Mouse (Mus musculus) lung, embryonic 15.5 days (tissue): Measurements from ENCODE around the gene Abca1. TPM values are rescaled to one million over a fixed set of nuclear protein-coding genes. Genes with fewer than 3 reads are reported as not detected.

ENCODE experiments used
- ATAC-seq: fragments of 200-750 bp; cut with Nextera tagmentation; 2 replicates; pipeline ENCODE4 v1.8.0; 2017; ENCODE audit warnings: moderate number of reproducible peaks, borderline replicate concordance; ENCODE audit not compliant: low FRiP score, low TSS enrichment; ENCODE audit errors: extremely low read depth
- H3K27ac ChIP-seq: fragments of 300-500 bp; sonication (generic); 2 replicates; pipeline ENCODE4 v1.5.1; 2015; ENCODE audit warnings: moderate library complexity, mild to moderate bottlenecking, inconsistent platforms
- H3K27me3 ChIP-seq: fragments of 300-500 bp; sonication (generic); 2 replicates; pipeline ENCODE4 v1.6.1; 2015; ENCODE audit warnings: inconsistent platforms
- H3K36me3 ChIP-seq: fragments of 300-500 bp; sonication (generic); 2 replicates; pipeline ENCODE4 v1.6.1; 2015; ENCODE audit warnings: inconsistent platforms
- H3K4me1 ChIP-seq: fragments of 300-500 bp; sonication (generic); 2 replicates; pipeline ENCODE4 v1.6.1; 2015; ENCODE audit warnings: inconsistent platforms
- H3K4me2 ChIP-seq: fragments of 300-500 bp; sonication (generic); 2 replicates; pipeline ENCODE4 v1.6.1; 2015; ENCODE audit warnings: inconsistent platforms, mild to moderate bottlenecking, moderate library complexity
- H3K4me3 ChIP-seq: fragments of 300-500 bp; sonication (generic); 2 replicates; pipeline ENCODE4 v1.5.1; 2015; ENCODE audit warnings: mild to moderate bottlenecking, inconsistent platforms
- H3K9ac ChIP-seq: fragments of 300-500 bp; sonication (generic); 2 replicates; pipeline ENCODE4 v1.6.1; 2015; ENCODE audit warnings: inconsistent platforms
- H3K9me3 ChIP-seq: fragments of 300-500 bp; sonication (generic); 2 replicates; pipeline ENCODE4 v1.6.1; 2016; ENCODE audit warnings: inconsistent platforms
- whole genome bisulfite sequencing: fragments of 180-500 bp; shearing (Covaris S2); methylation state at CpG from one replicate; pipeline ENCODE4 v1.1.7; 2015; 5-methylcytosine and 5-hydroxymethylcytosine counted together
- polyA plus RNA-seq: library from polyadenylated mRNA; unstranded; fragments of >200 nt; fragmentation: Nextera tagmentation; extraction: Ambion mirVana; gene quantifications from 2 replicates; pipeline ENCODE4 v1.2.1, GENCODE M21; 2015

Gene Abca1
- polyA plus RNA-seq, 1 experiment from 2014 or later, result 9.3 TPM

- Histone ChIP-seq H3K9me3 (no peaks in the 10 kb centered on the region), H3K27ac (0 out of 2 replicates have a peak overlapping the region, but pooled peaks have one; percentile 6), H3K4me3 (no peak overlapping the region), H3K36me3 (peaks cover 64% of the 10 kb centered on the region), H3K4me1 (no peaks in the 10 kb centered on the region), H3K27me3 (no peaks in the 10 kb centered on the region), H3K9ac (no peak overlapping the region), H3K4me2 (no peak overlapping the region)
- 78% methylated on average over 2 of the region's 2 CpGs for WGBS
- peak; percentile 69 for ATAC-seq
Measured at GRCm38 (mm10) chr4:53078793-53079310, 80.8 kb downstream of the Abca1 start.

- ATAC-seq, result no peak
- no peaks in the 10 kb centered on the region for H3K4me1 ChIP-seq
- no peaks in the 10 kb centered on the region for H3K9me3 ChIP-seq
- H3K36me3 ChIP-seq, result peaks cover 58% of the 10 kb centered on the region
- H3K4me3 ChIP-seq, result no peak overlapping the region
- H3K27ac ChIP-seq, result no peak overlapping the region
- no peak overlapping the region for H3K4me2 ChIP-seq
- H3K9ac ChIP-seq, result no peak overlapping the region
- WGBS, result 71% methylated on average over 4 of the region's 4 CpGs
- H3K27me3 ChIP-seq, result no peaks in the 10 kb centered on the region
Measured at GRCm38 (mm10) chr4:53076788-53077350, 82.8 kb downstream of the Abca1 start.

GRCm38 (mm10) chr4:53073025-53073424 lies 86.7 kb downstream of the Abca1 start:
- H3K4me1 ChIP-seq, result no peaks in the 10 kb centered on the region
- peaks cover 72% of the 10 kb centered on the region for H3K36me3 ChIP-seq
- H3K27me3 ChIP-seq, result no peaks in the 10 kb centered on the region
- H3K4me2 ChIP-seq, result no peak overlapping the region
- 88% methylated on average over 7 of the region's 7 CpGs for WGBS
- ATAC-seq, result no peak
- no peaks in the 10 kb centered on the region for H3K9me3 ChIP-seq
- no peak overlapping the region for H3K9ac ChIP-seq
- H3K4me3 ChIP-seq, result no peak overlapping the region
- no peak overlapping the region for H3K27ac ChIP-seq

GRCm38 (mm10) chr4:53062301-53063008 lies 97.2 kb downstream of the Abca1 start:
- no peak overlapping the region for H3K27ac ChIP-seq

GRCm38 (mm10) chr4:53046238-53047022 lies 113.3 kb downstream of the Abca1 start:
- Histone ChIP-seq H3K27me3 (no peaks in the 10 kb centered on the region), H3K4me3 (no peak overlapping the region), H3K36me3 (peaks cover 49% of the 10 kb centered on the region), H3K27ac (no peak overlapping the region), H3K4me2 (no peak overlapping the region), H3K9me3 (no peaks in the 10 kb centered on the region), H3K4me1 (no peaks in the 10 kb centered on the region), H3K9ac (no peak overlapping the region)
- no peak for ATAC-seq
- WGBS, result 58% methylated on average over 9 of the region's 9 CpGs

More at GRCm38 (mm10) chr4:53062301-53063008, 97.2 kb downstream of the Abca1 start:
- H3K27me3 ChIP-seq, result no peaks in the 10 kb centered on the region
- H3K9ac ChIP-seq, result no peak overlapping the region
- peaks cover 56% of the 10 kb centered on the region for H3K36me3 ChIP-seq
- 84% methylated on average over 7 of the region's 7 CpGs for WGBS
- no peak for ATAC-seq
- H3K4me2 ChIP-seq, result no peak overlapping the region
- H3K4me1 ChIP-seq, result no peaks in the 10 kb centered on the region
- H3K9me3 ChIP-seq, result no peaks in the 10 kb centered on the region
- H3K4me3 ChIP-seq, result no peak overlapping the region

- no peaks in the 10 kb centered on the region for H3K27me3 ChIP-seq
- no peak overlapping the region for H3K4me3 ChIP-seq
- no peaks in the 10 kb centered on the region for H3K4me1 ChIP-seq
- WGBS, result 83% methylated on average over 7 of the region's 7 CpGs
- H3K4me2 ChIP-seq, result no peak overlapping the region
- H3K36me3 ChIP-seq, result peaks cover 53% of the 10 kb centered on the region
- H3K9me3 ChIP-seq, result no peaks in the 10 kb centered on the region
- H3K27ac ChIP-seq, result no peak overlapping the region
- H3K9ac ChIP-seq, result no peak overlapping the region
- ATAC-seq, result no peak
Measured at GRCm38 (mm10) chr4:53045807-53046206, 113.9 kb downstream of the Abca1 start.

- WGBS, result 88% methylated on average over 8 of the region's 8 CpGs
- Histone ChIP-seq H3K27ac (no peak overlapping the region), H3K9ac (no peak overlapping the region), H3K4me1 (no peaks in the 10 kb centered on the region), H3K36me3 (peaks cover 56% of the 10 kb centered on the region), H3K9me3 (no peaks in the 10 kb centered on the region), H3K27me3 (no peaks in the 10 kb centered on the region), H3K4me3 (no peak overlapping the region), H3K4me2 (no peak overlapping the region)
- no peak for ATAC-seq
Measured at GRCm38 (mm10) chr4:53043819-53044218, 115.9 kb downstream of the Abca1 start.

GRCm38 (mm10) chr4:53030326-53030948 lies 129.3 kb downstream of the Abca1 start:
- Histone ChIP-seq H3K36me3 (peaks cover 19% of the 10 kb centered on the region; the same call in 1 of the 2 replicates), H3K4me1 (no peaks in the 10 kb centered on the region), H3K4me3 (no peak overlapping the region), H3K9me3 (no peaks in the 10 kb centered on the region), H3K27me3 (no peaks in the 10 kb centered on the region), H3K4me2 (no peak overlapping the region), H3K9ac (no peak overlapping the region), H3K27ac (no peak overlapping the region)
- ATAC-seq, result no peak
- WGBS, result 59% methylated on average over 8 of the region's 8 CpGs

GRCm38 (mm10) chr4:53027811-53028210 lies 131.9 kb downstream of the Abca1 start:
- H3K36me3 ChIP-seq, result peaks cover 18% of the 10 kb centered on the region
- H3K27ac ChIP-seq, result no peak overlapping the region
- H3K4me2 ChIP-seq, result no peak overlapping the region
- H3K4me1 ChIP-seq, result no peaks in the 10 kb centered on the region
- H3K9me3 ChIP-seq, result no peaks in the 10 kb centered on the region
- no peaks in the 10 kb centered on the region for H3K27me3 ChIP-seq
- H3K9ac ChIP-seq, result no peak overlapping the region
- ATAC-seq, result no peak
- H3K4me3 ChIP-seq, result no peak overlapping the region
- 66% methylated on average over 3 of the region's 3 CpGs for WGBS

- Histone ChIP-seq H3K27ac (no peak overlapping the region), H3K4me1 (no peaks in the 10 kb centered on the region), H3K4me3 (no peak overlapping the region), H3K9ac (no peak overlapping the region), H3K36me3 (peaks cover 34% of the 10 kb centered on the region), H3K9me3 (no peaks in the 10 kb centered on the region), H3K27me3 (no peaks in the 10 kb centered on the region), H3K4me2 (no peak overlapping the region)
- no peak for ATAC-seq
- WGBS, result 83% methylated on average over 4 of the region's 4 CpGs
Measured at GRCm38 (mm10) chr4:53024397-53024796, 135.3 kb downstream of the Abca1 start.

- Histone ChIP-seq H3K4me1 (no peaks in the 10 kb centered on the region), H3K27ac (no peak overlapping the region), H3K9ac (no peak overlapping the region), H3K27me3 (no peaks in the 10 kb centered on the region), H3K36me3 (peaks cover 38% of the 10 kb centered on the region), H3K9me3 (no peaks in the 10 kb centered on the region), H3K4me3 (no peak overlapping the region), H3K4me2 (no peak overlapping the region)
- no peak for ATAC-seq
- WGBS, result 91% methylated on average over 14 of the region's 14 CpGs
Measured at GRCm38 (mm10) chr4:53023189-53023925, 136.3 kb downstream of the Abca1 start.
